Mouse (Mus musculus) erythroblast, embryonic 14.5 days (primary cell): ENCODE measurements around the gene Pdzrn3.

Experiments used
- GATA1 ChIP-seq: IDR thresholded peaks from 2 replicates; pipeline ENCODE4 v1.6.1; 2012; ENCODE audit warnings: low read length, inconsistent platforms, mixed read lengths
- TAL1 ChIP-seq: IDR thresholded peaks from 3 replicates; pipeline ENCODE4 v1.6.1; 2012; ENCODE audit warnings: low read length, inconsistent platforms, mixed read lengths

DNA sequence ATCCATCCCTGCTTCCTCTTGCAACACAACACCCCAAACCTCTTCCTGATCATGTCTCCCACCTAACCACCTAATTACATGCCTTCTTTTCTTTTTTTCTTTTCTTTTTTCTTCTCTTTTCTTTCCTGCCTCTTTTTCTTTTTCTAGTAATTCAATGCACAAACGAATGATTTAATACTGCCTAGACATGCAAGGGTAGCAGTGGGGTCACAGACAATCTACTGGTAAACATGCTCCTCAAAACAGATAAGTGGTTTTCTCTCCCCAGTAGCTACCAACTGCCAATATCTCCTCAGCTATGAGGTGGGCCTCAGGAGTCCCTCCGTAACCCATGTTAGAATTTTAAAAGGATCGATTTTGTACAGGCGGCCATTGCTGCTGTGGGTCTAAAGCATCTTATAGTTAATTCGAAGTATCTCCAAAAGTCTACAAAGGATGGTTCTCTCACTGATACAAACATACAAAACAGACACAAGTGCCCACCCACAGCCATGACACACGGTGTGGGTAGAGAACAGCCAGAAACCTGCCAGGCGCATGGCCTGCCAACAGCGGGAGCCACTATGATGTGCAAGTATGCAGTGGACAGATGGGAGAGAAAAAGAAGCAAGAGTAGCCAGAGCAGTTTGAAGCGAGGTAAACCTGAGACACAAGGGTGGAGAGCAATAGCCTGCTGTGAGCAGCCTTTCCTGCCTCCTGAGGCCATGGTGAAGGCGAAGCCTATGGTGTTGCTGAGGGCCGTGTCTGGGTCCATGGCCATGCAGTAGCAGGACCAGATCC is 73.5 kb downstream of the Pdzrn3 start:
- TF ChIP-seq TAL1 (no peak), GATA1 (no peak)
